Mouse (Mus musculus) urinary bladder, postnatal 10 days (tissue): ENCODE data around the gene 5330417H12Rik.

Source experiments
- DNase-seq: peaks from one replicate; pipeline ENCODE4 v3.0.0; 2022; ENCODE audit warnings: low spot score

5330417H12Rik gene

DNA sequence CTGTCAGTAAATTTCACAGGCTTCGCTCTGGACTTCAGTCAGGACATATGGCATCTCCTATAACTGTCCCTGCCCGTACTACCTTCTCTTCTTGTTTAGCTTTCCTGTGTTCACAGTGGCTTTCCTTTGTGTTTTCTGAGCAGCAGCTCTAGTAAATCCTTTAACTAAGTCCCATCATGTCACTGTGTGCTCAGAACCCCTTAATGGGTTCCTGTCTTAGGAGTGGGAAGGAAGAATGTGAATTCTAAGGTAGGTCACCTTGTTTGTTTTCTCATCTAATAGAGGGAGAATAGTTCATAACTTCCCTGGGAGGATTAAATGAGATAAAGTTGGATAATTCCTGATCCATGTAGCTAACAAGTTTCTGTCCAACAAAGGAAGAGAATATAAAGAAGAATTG is at the start of gene 5330417H12Rik:
Gene 5330417H12Rik (minus strand): TSS at position 101 of the 400 bp plus-strand sequence.
- no peak for DNase-seq

DNA sequence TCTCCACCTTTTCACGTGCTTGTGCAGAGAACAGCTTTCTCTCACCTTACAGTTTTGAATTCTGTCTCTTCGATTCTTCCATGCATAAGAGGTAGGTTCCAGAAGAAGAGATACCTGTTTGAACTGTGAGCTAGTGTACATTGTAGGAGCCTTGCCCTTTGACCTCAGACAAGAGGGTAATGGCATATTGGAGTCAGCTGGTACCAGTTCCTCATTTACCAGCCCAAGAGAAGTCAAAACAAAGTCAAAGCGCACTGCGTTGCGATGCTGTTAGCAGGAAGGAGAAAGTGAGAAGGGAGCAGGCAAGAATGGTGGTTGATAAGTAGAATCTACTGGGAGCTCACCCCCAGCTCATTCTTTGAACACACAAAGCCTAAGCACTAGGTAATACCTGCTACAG is 43.6 kb upstream of the 5330417H12Rik start:
- DNase-seq: no peak

DNA sequence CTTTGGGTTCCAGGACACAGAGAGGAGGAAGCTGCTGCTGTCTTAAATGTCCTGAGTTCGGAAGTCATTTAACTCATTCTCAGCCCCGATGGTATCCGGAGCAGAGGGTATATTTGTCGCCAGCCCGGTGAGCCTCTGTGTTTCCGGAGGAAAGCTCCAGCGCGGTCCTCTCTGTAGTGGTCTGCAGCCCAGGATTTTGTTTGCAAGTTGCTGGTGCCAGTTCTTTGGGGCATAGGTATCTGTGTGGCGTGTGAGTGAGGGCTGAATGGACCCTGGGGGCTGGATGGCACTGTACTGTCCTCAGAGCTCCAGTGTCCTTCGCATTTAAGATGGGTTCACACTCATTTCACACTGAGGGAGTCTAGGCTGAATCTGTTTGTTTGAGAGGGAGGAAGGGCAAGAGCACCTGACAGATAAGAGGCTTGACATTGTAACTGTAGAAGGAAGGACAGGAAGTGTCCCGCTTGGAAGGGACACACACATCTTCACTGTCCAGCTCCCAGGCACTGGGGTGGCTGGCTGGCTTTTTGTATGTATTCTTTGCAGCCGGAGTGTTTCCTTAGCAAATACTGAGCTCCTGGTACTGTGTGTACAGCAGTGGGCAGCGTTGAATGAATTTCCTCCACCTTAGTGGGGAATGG is 41.4 kb upstream of the 5330417H12Rik start:
- no peak for DNase-seq

DNA sequence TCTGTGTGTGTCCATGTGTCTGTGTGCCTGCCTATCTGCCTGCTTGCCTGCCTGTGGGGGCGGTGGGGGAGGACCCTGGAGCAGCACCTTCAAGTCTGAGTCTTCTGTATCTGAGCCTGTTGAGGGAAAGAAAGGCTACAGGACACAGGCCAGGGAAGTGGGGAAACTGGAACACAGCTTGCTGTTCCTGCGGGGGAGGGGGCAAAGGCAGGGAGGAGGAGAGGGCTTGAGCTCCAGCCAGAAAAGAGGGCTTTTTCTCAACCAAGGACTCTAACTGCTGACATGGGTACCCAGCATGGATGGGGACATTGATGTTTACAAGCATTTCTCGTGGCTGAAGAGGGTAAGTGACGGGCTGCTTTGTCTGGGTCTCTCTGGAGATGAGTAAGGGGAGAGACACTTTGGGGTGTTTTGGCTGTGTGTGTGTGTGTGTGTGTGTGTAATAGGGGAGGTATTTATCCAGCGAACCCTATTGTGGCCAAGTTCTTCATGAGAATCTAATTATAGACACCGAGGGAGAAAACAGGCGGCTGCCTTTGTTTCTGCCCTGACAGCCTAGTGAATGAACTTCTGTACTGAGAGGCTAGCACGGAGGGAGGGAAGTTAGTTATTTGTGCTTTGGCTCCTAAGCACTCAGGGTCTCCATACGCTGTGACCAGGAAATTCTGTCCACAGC is 40.8 kb upstream of the 5330417H12Rik start:
- no peak for DNase-seq

DNA sequence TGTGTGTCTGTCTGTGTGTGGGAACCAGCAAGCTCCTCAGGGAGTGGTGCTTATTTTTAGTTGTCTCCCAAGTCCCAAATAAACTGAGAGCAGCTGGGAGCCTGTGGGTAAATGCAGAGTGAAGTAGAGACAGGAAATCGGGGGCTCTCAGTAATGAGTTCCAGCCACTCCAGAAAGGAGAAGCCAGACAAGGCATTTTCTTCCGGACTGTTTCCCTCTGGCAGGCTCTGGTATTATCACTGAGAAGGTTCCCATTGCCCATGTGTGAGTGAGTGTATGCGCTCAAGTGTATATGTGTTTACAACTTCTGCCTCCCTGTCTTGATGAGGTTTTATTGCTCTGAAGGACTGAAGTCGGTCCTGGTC is 40.2 kb upstream of the 5330417H12Rik start:
- DNase-seq: no peak

DNA sequence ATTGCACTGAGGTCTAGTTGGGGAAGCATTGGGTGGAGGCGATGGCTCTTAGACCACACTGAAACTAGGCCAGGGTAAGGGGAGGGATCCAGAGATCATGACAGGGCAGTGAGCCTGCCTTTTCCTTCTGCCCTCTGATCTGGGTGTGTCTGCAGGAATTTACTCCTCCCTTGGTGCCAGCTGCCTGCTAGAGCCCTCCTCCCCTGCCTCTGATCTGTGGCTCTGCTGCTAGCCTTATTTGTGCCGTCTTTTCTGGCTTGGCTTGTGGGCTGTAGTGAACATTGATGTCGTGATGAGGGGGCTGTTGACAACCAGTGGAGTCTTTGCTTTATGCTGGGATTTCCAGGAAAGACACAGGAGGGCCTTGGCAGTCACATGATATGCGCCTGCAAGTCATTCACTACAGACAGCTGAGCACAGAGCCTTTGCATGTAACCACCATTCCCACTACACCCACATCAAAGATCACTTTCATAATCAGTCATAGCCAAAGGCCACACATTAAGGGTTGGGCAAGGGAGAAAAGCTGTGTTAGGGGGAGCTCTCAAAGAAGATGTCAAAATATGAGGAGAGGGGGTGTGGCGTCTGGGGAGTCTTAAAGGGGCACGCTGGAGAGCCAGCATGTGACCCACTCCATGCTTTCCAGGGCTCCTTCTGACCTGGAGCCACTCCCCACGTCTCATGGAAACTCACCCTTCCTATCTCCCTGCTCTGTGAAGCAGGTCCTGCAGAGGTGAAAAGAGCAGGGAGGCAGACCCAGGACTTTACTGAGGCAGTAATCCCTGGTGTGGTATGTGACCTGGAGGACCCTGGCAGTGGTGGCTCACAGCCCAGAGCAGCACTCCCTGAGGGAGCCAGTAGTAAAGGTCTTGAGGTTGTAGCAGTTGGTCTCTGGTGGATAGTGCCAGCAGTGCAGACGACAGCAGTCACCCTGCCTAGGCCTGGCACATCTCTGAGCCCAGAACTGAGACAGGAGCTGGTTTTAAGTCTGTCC is 39.4 kb upstream of the 5330417H12Rik start:
- DNase-seq: no peak

DNA sequence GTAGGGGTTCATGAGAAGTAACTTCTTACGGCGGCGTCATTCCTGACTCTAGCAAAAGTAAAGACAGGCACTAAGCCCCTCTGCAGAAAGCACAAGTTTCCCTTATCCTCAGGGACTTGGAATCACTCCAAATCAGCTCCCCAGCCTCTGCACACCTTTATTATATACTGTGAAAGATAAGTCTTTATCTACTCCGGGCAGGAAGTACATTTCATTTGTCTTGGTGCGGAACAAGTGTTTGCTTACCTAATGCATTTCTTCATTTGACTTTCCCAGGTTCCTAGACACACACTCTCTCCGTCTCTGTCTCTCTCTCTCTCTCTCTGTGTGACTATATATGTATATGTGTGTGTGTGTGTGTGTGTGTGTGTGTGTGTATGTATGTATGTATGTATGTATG is 38.7 kb upstream of the 5330417H12Rik start:
- DNase-seq: no peak

DNA sequence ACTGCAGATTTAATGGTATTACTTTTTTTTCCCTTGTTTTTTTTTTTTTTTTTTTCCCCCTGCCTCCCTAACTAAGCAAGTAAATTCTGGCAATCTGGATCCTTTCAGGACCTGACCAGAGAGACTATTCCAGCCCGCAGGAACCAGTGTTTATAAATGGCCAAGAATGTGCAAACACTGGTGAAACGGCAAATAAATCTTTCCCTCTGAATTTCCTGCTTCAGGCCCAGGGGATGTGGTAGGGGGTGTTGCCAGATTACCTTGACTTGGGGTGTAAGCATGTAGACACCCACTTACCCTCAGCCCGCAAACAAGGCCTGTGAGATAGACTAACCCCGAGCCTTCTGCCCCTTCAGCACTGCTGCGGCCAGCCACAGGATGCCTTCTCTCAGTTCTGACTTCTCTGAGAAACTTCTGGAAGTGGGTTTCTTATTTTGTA is 36.9 kb upstream of the 5330417H12Rik start:
- no peak for DNase-seq

DNA sequence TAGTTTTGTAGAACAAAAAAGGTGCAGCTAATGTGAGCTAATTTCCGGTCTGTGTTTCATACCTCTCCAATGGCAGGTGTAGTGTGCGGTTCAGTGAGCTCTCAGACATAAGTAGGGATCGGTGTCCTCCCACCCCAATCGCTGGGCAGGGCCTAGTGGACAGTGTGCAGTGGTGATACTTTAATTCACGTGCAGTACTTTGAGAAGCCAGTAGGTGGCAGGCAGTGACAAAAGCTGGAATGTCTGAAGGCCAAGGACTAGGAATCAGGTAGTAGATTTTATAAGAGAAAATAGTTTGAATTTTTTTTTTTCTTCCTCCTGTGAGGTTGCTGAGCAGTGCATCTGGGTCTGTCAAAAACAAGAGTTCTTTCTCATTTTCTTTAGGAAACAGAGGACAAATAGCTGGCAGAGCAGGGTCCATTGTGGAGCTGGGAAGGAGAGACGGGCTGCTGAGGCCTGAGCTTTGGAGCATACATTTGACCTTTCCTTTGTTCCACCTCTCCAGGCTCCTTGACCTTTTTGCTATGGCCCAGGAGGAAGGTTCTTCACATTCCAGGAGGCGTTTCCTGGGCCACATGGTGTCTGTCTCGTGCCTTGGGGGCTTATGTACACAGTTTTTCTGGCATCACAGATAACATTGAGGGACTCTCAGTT is 36.4 kb upstream of the 5330417H12Rik start:
- DNase-seq: no peak

DNA sequence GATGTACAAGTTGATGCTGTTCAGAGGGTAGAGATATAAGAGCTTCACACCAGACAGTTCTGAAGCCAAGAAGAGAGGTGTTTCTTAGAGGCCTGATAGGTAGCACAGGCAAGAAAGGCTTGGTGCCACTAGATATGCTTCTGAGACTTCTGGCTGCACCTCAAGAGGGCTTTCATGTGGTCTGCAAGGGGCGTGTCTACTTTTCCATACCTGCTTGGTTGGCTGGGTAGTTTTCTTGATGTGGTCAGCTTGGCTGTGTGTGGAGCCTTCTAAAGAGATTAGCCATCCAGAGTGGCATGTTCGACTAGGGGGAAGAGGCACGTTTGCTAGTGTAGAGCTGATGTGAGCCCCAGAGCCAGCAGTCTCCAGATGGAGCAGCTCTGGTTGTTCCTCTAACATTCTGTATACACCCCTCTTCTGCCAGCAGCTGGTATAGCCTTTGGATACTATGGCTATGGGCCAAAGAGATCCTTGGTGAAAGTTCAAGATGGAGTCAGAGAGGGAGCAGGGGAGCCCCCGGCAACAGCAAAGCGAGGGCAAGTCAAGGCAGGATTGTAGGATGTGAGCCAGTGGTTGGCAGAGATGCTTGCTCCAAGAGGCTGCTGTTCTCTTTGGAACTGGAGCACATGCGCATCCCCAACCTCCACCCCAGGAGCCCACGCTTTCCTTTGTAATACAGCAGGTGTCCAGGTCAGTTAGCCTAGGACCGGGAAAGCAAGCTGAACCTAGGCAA is 34.4 kb upstream of the 5330417H12Rik start:
- DNase-seq: no peak

DNA sequence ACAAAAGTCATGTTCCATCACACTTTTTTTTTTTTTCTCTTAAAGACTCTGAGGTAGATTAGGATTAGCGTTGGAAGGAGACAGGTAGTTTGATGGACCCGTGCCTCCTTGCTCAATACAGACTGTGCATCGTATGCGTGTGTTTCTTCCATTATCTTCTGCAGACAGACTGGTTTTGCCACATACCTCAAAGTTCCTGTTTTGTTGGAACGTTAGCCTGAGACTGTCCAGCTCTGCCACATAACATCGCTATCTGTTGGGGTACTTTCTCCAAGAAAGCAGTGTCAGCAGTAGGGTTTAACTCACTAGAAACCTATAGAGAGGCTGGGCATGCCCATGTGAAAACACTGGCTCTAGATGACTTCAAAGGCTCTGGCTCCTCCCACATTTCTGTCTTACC is 31.5 kb upstream of the 5330417H12Rik start:
- DNase-seq: no peak

DNA sequence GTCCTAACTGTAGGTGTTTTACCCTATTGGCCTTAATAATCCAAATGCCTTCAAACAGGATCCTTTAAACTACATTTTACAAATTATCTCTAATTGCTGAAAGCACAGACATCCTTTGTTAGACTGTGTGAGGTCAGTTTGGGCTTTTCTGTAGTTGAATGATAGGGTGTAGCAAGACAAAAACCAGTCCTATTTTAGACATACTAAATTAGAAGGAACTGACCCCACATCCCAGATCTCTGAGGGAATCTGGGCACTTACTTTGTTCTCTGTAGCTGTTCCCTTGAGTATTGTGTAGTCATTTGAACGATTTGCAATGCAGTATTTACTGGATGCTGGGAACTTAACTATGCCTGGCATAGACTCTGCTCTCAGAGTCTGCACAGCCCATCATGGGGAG is 26.9 kb upstream of the 5330417H12Rik start:
- DNase-seq: no peak

DNA sequence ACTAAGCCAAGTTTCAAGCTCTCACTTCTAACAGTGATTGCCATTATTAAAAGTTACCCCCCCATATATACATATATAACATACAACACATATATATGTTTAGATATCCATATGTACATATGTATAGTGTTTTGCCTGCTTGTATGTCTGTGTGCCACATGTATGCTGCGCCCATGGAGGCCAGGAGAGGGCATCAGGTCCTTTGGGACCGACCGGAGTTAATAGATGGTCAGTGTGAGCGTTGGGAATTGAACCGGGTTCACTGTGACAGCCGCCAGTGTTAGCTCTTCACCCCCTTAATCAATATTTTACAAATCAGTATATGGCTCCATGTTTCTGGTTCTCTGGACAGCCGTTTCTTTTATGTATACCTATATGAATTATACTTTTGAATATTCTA is 25.0 kb upstream of the 5330417H12Rik start:
- no peak for DNase-seq

DNA sequence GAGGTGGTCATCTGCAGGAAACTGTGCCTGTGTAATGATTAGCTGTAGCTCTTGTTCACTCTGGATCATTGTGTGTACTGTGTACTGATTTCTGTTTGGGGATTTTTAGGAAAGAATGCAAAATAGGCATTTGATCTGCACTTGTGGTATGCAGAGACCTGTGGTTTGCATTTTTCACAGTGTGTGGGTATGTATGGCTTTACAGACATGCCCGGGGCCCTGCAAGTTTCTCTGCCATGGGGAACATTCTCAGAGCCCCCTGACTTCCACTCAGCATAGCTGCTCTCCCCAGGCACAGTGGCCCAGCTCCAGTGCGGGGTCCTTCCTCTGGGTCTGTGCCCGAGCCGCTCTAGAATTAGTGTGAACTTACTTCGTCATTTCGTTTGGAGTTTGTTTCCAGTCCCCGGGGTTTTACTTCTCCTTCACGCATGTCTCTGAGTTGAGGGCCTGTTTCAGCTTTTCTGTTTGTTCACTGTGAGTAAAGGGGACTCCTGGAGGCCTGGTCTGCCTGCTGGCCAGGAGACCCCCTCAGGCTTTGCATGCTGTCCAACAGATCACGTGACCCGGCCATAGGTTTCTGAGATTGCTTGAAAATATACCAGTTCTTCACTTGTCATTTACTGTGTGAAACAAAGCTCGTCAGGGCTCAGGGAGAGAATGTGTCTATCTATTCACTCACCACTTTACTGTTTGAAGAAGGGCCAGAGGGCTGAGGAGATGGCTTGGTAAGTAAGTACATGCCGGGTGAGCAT is 24.2 kb upstream of the 5330417H12Rik start:
- DNase-seq: no peak

DNA sequence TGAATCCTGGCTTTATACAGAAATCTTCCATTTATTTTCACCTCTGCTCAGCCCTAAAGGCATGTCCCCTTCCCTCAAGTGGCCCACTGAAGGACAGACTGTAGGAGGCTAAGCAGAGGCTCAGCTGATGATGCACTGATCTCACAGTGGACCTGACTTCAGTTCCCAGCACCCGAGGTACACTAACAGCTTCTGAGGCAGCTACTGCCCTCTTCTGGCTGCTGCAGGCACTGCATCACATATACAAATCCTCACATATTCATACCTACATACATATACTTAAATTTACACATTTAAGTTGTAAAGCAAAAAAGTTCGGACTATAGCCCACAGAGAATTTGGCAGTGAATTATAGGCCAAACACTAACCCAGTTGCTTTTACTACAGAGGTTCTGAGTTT is 20.0 kb upstream of the 5330417H12Rik start:
- DNase-seq: no peak

DNA sequence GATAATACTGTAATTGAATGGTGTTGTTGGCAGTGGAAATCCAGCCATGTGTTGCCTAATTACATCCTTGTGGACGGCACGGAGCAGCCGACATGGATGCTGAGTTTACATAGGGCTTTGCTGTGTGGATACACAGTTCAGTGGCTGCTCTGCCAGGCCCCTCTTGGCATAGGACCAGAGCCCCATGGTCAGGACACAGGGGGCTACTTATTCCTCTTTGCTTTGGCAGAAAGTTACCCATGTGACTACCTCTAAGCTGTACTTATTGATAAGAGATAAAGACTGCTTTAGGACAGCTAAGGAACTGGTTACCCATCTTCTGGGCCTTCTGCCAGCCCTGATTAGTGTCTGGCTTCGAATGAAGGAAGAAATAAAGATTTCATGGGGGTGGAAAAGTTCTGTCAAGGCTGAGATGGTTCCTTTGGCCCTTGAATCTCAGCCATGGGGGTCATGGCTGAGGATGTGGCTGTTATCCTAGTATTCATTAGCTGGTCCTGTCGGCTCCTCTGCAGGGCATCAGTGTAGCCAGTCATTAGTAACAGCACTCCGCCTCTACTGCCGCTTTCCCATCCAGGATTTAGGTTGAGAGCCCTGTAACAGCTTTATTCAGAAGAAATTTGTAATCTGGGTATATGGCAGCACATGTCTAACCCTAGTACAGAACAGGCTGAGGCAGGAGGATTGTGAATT is 17.8 kb upstream of the 5330417H12Rik start:
- DNase-seq: no peak

DNA sequence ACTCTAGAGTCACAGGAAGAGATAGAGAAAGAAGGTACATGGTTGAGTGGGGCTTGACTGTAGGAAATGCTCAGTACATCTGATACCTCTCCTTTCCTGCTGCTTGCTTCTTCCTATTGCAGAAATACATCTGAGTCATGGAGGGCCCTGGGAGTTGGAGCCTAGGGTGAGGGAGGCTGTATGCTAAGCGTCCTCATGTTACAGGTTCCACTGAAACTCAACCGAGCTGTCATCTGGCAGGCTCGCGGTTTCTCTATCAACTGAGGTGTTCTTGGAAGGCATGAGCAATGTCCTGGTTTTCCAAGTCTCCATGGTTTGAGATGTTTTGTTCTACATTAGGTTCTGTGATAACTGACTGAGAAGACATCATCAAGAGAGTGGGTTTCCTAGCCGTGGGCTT is 13.1 kb upstream of the 5330417H12Rik start:
- no peak for DNase-seq

DNA sequence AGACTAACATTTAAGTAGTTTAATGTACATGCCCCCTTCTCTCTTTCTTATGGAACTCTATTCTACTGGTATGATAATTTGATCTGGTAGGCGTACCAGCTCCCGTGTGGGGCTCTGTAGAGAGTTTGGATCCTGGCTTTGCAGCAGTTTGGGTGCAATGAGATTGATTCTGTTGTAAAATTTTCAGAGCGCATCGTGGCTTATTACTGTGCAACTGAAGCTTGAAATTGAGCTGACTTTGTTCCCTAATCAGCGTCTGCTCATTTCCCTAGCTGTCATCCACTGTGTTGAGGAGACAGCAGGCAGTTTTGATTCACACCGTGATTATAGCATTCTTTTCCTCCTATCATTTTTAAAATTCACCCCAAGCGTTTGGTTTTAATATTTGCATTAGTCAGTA is 12.4 kb upstream of the 5330417H12Rik start:
- DNase-seq: no peak

DNA sequence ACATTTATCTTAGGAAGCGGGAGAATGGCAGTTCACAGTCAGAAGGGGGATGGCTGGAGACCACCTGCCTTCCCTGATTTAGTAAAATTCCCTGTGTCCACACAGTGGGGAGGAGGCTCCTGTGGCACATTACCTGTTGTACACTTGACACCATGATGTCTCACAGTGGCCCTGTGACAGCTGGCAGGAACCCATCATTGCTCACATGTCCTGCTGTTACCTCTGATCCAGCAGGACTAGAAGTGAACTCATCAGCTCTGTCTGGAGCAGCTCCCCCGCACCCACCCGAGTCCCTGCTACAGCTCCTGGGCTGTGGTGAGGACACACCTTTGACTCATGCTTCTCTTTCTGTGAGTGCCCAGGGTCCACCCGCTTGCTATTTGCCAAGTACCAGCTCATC is 8.2 kb upstream of the 5330417H12Rik start:
- no peak for DNase-seq

DNA sequence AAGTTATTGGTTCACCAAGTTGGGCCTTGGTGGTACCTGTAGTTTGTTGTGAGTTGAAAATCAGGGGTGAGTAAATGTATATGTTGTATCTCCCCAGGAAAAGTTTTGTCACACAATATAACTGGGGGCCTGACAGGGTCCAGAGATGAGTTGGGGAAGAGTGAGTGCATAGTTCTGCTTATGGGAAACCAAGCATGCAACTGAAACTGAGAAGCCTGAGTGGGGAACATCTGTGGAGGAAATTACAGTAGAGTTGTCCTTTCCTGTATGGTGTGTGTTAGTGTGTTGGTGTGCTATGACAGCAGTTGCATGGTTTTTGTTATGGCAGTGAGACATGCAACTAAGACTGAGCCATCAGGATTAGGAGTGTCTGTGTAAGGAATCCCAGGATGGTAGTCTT is 3.4 kb upstream of the 5330417H12Rik start:
- no peak for DNase-seq
